Mouse (Mus musculus) MEL (cell line): ENCODE results near the gene Nid1. TPM values are rescaled to one million over a fixed set of nuclear protein-coding genes. Genes with fewer than 3 reads are reported as not detected.

Source experiments
- DNase-seq: peaks from one replicate; pipeline ENCODE4 v3.0.0; 2011; ENCODE audit warnings: low read depth, low spot score
- H3K27ac ChIP-seq: 2 replicates; pipeline ENCODE4 v1.5.1; 2012; ENCODE audit warnings: low read depth, mild to moderate bottlenecking, control low read depth, low read length, moderate library complexity; ENCODE audit not compliant: control insufficient read depth
- H3K27me3 ChIP-seq, 2 experiments: fragments of 150-350 bp in 1 of 2; sonication (generic) in 1 of 2; 2 replicates each; pipeline ENCODE4 v1.6.1; 2012; ENCODE audit warnings: low read length in 2 of 2, mild to moderate bottlenecking in 2 of 2, improper control_type of control experiment in 1 of 2, moderate library complexity in 1 of 2; ENCODE audit not compliant: insufficient read depth in 2 of 2, control insufficient read depth in 1 of 2
- H3K36me3 ChIP-seq, 2 experiments: 2 replicates each; pipeline ENCODE4 v1.6.1; 2012 to 2014; ENCODE audit warnings: low read length in 2 of 2, improper control_type of control experiment in 1 of 2, inconsistent platforms in 1 of 2, mild to moderate bottlenecking in 1 of 2; ENCODE audit not compliant: insufficient read depth in 2 of 2, control insufficient read depth in 1 of 2
- H3K4me1 ChIP-seq, 2 experiments: fragments of 150-350 bp in 1 of 2; sonication (generic) in 1 of 2; 2 replicates each; pipeline ENCODE4 v1.6.1; 2012; ENCODE audit warnings: low read length in 2 of 2, improper control_type of control experiment in 1 of 2, mild to moderate bottlenecking in 1 of 2; ENCODE audit not compliant: insufficient read depth in 2 of 2, control insufficient read depth in 1 of 2
- H3K4me3 ChIP-seq, 2 experiments: fragments of 150-350 bp in 1 of 2; sonication (generic) in 1 of 2; 2 replicates each; pipeline ENCODE4 v1.5.1; 2012; ENCODE audit warnings: low read depth in 2 of 2, low read length in 2 of 2, mild to moderate bottlenecking in 2 of 2, moderate library complexity in 2 of 2, control low read depth in 1 of 2, improper control_type of control experiment in 1 of 2; ENCODE audit not compliant: control insufficient read depth in 1 of 2, insufficient read depth in 1 of 2
- H3K79me2 ChIP-seq: 2 replicates; pipeline ENCODE4 v1.6.1; 2012; ENCODE audit warnings: mild to moderate bottlenecking, low read length, moderate library complexity; ENCODE audit not compliant: control insufficient read depth, poor library complexity, insufficient read depth
- H3K9ac ChIP-seq: 2 replicates; pipeline ENCODE4 v1.6.1; 2012; ENCODE audit warnings: low read depth, mild to moderate bottlenecking, control low read depth, low read length, moderate library complexity; ENCODE audit not compliant: control insufficient read depth, poor library complexity, severe bottlenecking
- H3K9me3 ChIP-seq: fragments of 150-350 bp; sonication (generic); replicated peaks from 2 replicates; pipeline ENCODE4 v1.6.1; 2012; ENCODE audit warnings: mild to moderate bottlenecking, low read length, improper control_type of control experiment, moderate library complexity; ENCODE audit not compliant: insufficient read depth
- BHLHE40 ChIP-seq: IDR thresholded peaks from 2 replicates; pipeline ENCODE4 v1.6.1; 2012; ENCODE audit warnings: low read depth, mild to moderate bottlenecking, inconsistent platforms, low read length, improper control_type of control experiment, borderline replicate concordance
- CHD2 ChIP-seq: IDR thresholded peaks from 2 replicates; pipeline ENCODE4 v1.6.1; 2011; ENCODE audit warnings: low read length, improper control_type of control experiment
- E2F4 ChIP-seq: IDR thresholded peaks from 2 replicates; pipeline ENCODE4 v1.6.1; 2011; ENCODE audit warnings: low read depth, low read length, improper control_type of control experiment, borderline replicate concordance
- ELF1 ChIP-seq: IDR thresholded peaks from 2 replicates; pipeline ENCODE4 v1.6.1; 2014; ENCODE audit warnings: low read depth, mild to moderate bottlenecking, inconsistent platforms, low read length, improper control_type of control experiment, moderate library complexity
- EP300 ChIP-seq, 2 experiments: IDR thresholded peaks; 2 replicates each; pipeline ENCODE4 v1.6.1; 2011; ENCODE audit warnings: improper control_type of control experiment in 2 of 2, low read length in 2 of 2, low read depth in 1 of 2, mild to moderate bottlenecking in 1 of 2
- HCFC1 ChIP-seq: IDR thresholded peaks from 2 replicates; pipeline ENCODE4 v1.6.1; 2012; ENCODE audit warnings: low read depth, mild to moderate bottlenecking, inconsistent platforms, low read length, improper control_type of control experiment, moderate library complexity
- JUND ChIP-seq: IDR thresholded peaks from 2 replicates; pipeline ENCODE4 v1.6.1; 2011; ENCODE audit warnings: low read depth, mild to moderate bottlenecking, improper control_type of control experiment, low read length
- MAFK ChIP-seq: IDR thresholded peaks from 2 replicates; pipeline ENCODE4 v1.6.1; 2011; ENCODE audit warnings: low read depth, mild to moderate bottlenecking, low read length, improper control_type of control experiment, borderline replicate concordance
- MAX ChIP-seq: IDR thresholded peaks from 2 replicates; pipeline ENCODE4 v1.6.1; 2011; ENCODE audit warnings: low read length, improper control_type of control experiment
- MAZ ChIP-seq: IDR thresholded peaks from 2 replicates; pipeline ENCODE4 v1.6.1; 2012; ENCODE audit warnings: low read depth, mild to moderate bottlenecking, inconsistent platforms, low read length, improper control_type of control experiment
- MEF2A ChIP-seq: IDR thresholded peaks from 2 replicates; pipeline ENCODE4 v1.6.1; 2014; ENCODE audit warnings: low read depth, mild to moderate bottlenecking, inconsistent platforms, low read length, improper control_type of control experiment; ENCODE audit not compliant: poor library complexity, insufficient replicate concordance, severe bottlenecking; ENCODE audit errors: extremely low read depth
- MYC ChIP-seq: IDR thresholded peaks from 2 replicates; pipeline ENCODE4 v1.6.1; 2011; ENCODE audit warnings: low read depth, mild to moderate bottlenecking, low read length, improper control_type of control experiment, moderate library complexity
- NELFE ChIP-seq: IDR thresholded peaks from 2 replicates; pipeline ENCODE4 v1.6.1; 2011; ENCODE audit warnings: low read depth, low read length, improper control_type of control experiment
- NRF1 ChIP-seq: IDR thresholded peaks from 2 replicates; pipeline ENCODE4 v1.6.1; 2014; ENCODE audit warnings: low read depth, mild to moderate bottlenecking, inconsistent platforms, low read length, improper control_type of control experiment, moderate library complexity; ENCODE audit not compliant: poor library complexity, insufficient read depth, severe bottlenecking
- POLR2A ChIP-seq, 2 experiments: IDR thresholded peaks; 2 replicates each; pipeline ENCODE4 v1.6.1; 2011 to 2012; ENCODE audit warnings: low read length in 2 of 2, mild to moderate bottlenecking in 2 of 2, control low read depth in 1 of 2, improper control_type of control experiment in 1 of 2, low read depth in 1 of 2, moderate library complexity in 1 of 2; ENCODE audit not compliant: control insufficient read depth in 1 of 2, insufficient read depth in 1 of 2, poor library complexity in 1 of 2
- POLR2AphosphoS5 ChIP-seq: IDR thresholded peaks from 2 replicates; pipeline ENCODE4 v1.6.1; 2012; ENCODE audit warnings: low read depth, borderline replicate concordance, mild to moderate bottlenecking, inconsistent platforms, low read length, moderate library complexity, mixed read lengths
- RCOR1 ChIP-seq: IDR thresholded peaks from 2 replicates; pipeline ENCODE4 v1.6.1; 2012; ENCODE audit warnings: low read depth, mild to moderate bottlenecking, inconsistent platforms, low read length, improper control_type of control experiment
- SIN3A ChIP-seq: IDR thresholded peaks from 2 replicates; pipeline ENCODE4 v1.6.1; 2012; ENCODE audit warnings: low read length, improper control_type of control experiment, inconsistent platforms
- SMC3 ChIP-seq: IDR thresholded peaks from 2 replicates; pipeline ENCODE4 v1.6.1; 2011; ENCODE audit warnings: low read depth, low read length, improper control_type of control experiment
- TAL1 ChIP-seq: IDR thresholded peaks from 2 replicates; pipeline ENCODE4 v1.6.1; 2012; ENCODE audit warnings: mild to moderate bottlenecking, inconsistent platforms, low read length, moderate library complexity, mixed read lengths
- UBTF ChIP-seq: IDR thresholded peaks from 2 replicates; pipeline ENCODE4 v1.6.1; 2012; ENCODE audit warnings: low read depth, mild to moderate bottlenecking, inconsistent platforms, low read length, improper control_type of control experiment, moderate library complexity, borderline replicate concordance; ENCODE audit not compliant: insufficient read depth
- USF1 ChIP-seq: IDR thresholded peaks from 2 replicates; pipeline ENCODE4 v1.6.1; 2014; ENCODE audit warnings: low read depth, mild to moderate bottlenecking, inconsistent platforms, low read length, improper control_type of control experiment, moderate library complexity
- USF2 ChIP-seq, 2 experiments: IDR thresholded peaks; 2 replicates each; pipeline ENCODE4 v1.6.1; 2011 to 2012; ENCODE audit warnings: improper control_type of control experiment in 2 of 2, low read length in 2 of 2, borderline replicate concordance in 1 of 2, inconsistent platforms in 1 of 2, low read depth in 1 of 2, mild to moderate bottlenecking in 1 of 2; ENCODE audit not compliant: insufficient read depth in 1 of 2
- ZKSCAN1 ChIP-seq: IDR thresholded peaks from 2 replicates; pipeline ENCODE4 v1.6.1; 2012; ENCODE audit warnings: low read depth, mild to moderate bottlenecking, inconsistent platforms, low read length, improper control_type of control experiment, moderate library complexity
- ZMIZ1 ChIP-seq: IDR thresholded peaks from 2 replicates; pipeline ENCODE4 v1.6.1; 2012; ENCODE audit warnings: low read depth, mild to moderate bottlenecking, inconsistent platforms, low read length, improper control_type of control experiment, moderate library complexity
- ZNF384 ChIP-seq: IDR thresholded peaks from 2 replicates; pipeline ENCODE4 v1.6.1; 2012; ENCODE audit warnings: low read depth, mild to moderate bottlenecking, inconsistent platforms, low read length, improper control_type of control experiment
- polyA plus RNA-seq, 2 experiments: library from polyadenylated mRNA; stranded (reverse) in 1 of 2; unstranded in 1 of 2; fragments of >175 nt in 1 of 2; fragments of >200 nt in 1 of 2; gene quantifications; 2 replicates each; pipeline versions ENCODE4 v1.2.1 to v1.2.4; 2012; ENCODE audit warnings: low replicate concordance in 2 of 2, low read depth in 1 of 2; ENCODE audit not compliant: insufficient read length in 2 of 2, insufficient read depth in 1 of 2, missing spikeins in 1 of 2
- total RNA-seq: library from RNA; depleted of rRNA; stranded (reverse); fragments of 300-350 nt; gene quantifications from 2 replicates; pipeline ENCODE4 v1.2.3, GENCODE M21; 2012

The Nid1 gene
- total and polyA plus RNA-seq, 3 experiments: not detected

- Histone ChIP-seq H3K9me3 (no peaks in the 10 kb centered on the region), H3K4me1 (peaks cover 26 to 28% of the 10 kb centered on the region in 2 experiments), H3K4me3 (no peak overlapping the region), H3K79me2 (no peaks in the 10 kb centered on the region), H3K27ac (peak overlapping the region; percentile 71; the same call in 1 of the 2 replicates), H3K9ac (no peak overlapping the region), H3K27me3 (no peaks in the 10 kb centered on the region), H3K36me3 (peaks cover 0 to 26% of the 10 kb centered on the region in 2 experiments; a peak in 2 of 4 replicates)
- TF ChIP-seq EP300 (IDR thresholded peaks at IDR 0.05; ENCODE audit: low read depth in 1 of 2, low read length in 2 of 2) (0 out of 4 replicates have a peak, but pooled peaks of 1 of the 2 experiments have one; percentile 5), RCOR1 (no peak), MAX (no peak), USF1 (peak; percentile 63; the same call in 1 of the 2 replicates), TAL1 (no peak), POLR2A (IDR thresholded peaks at IDR 0.05; ENCODE audit: control insufficient read depth in 1 of 2, insufficient read depth in 1 of 2, low read depth in 1 of 2, low read length in 2 of 2, poor library complexity in 1 of 2) (no peak)
- peak; percentile 42 for DNase-seq
Measured at GRCm38 (mm10) chr13:13537272-13538015, 100.1 kb downstream of the Nid1 start.

- H3K27ac ChIP-seq: peak overlapping the region; percentile 91
- peak; percentile 98 for DNase-seq
- no peaks in the 10 kb centered on the region for H3K79me2 ChIP-seq
- peaks cover 0 to 26% of the 10 kb centered on the region in 2 experiments; a peak in 2 of 4 replicates for H3K36me3 ChIP-seq
- no peaks in the 10 kb centered on the region for H3K27me3 ChIP-seq
- H3K9ac ChIP-seq: 0 out of 2 replicates have a peak overlapping the region, but pooled peaks have one; percentile 27
- H3K4me3 ChIP-seq: no peak overlapping the region
- H3K4me1 ChIP-seq: peaks cover 26 to 28% of the 10 kb centered on the region in 2 experiments
- no peaks in the 10 kb centered on the region for H3K9me3 ChIP-seq
- peak; percentile 71 for TF ChIP-seq CHD2
- no peak for TF ChIP-seq E2F4
- no peak for TF ChIP-seq UBTF
- TF ChIP-seq SMC3: 0 out of 2 replicates have a peak, but pooled peaks have one; percentile 6
- TF ChIP-seq NELFE: no peak; the same call in 1 of the 2 replicates
- 0 out of 2 replicates have a peak, but pooled peaks have one; percentile 16 for TF ChIP-seq NRF1
- TF ChIP-seq EP300 (IDR thresholded peaks at IDR 0.05; ENCODE audit: low read depth in 1 of 2, low read length in 2 of 2): peak; percentile 98 to 100
- no peak for TF ChIP-seq ZNF384
- peak; percentile 57 for TF ChIP-seq MAX
- peak; percentile 75; the same call in 1 of the 2 replicates for TF ChIP-seq MAZ
- TF ChIP-seq MAFK: no peak; the same call in 1 of the 2 replicates
- peak; percentile 84 for TF ChIP-seq BHLHE40
- no peak for TF ChIP-seq MEF2A
- peak; percentile 61; the same call in 1 of the 2 replicates for TF ChIP-seq MYC
- peak; percentile 95 for TF ChIP-seq SIN3A
- no peak for TF ChIP-seq POLR2AphosphoS5
- TF ChIP-seq TAL1: peak; percentile 97
- no peak for TF ChIP-seq ZKSCAN1
- TF ChIP-seq ZMIZ1: 0 out of 2 replicates have a peak, but pooled peaks have one; percentile 39
- TF ChIP-seq JUND: peak; percentile 93
- peak; percentile 20; the same call in 1 of the 2 replicates for TF ChIP-seq ELF1
- peak; percentile 61 for TF ChIP-seq HCFC1
- no peak for TF ChIP-seq USF2 (IDR thresholded peaks at IDR 0.05; ENCODE audit: borderline replicate concordance in 1 of 2, insufficient read depth in 1 of 2, low read depth in 1 of 2, low read length in 2 of 2)
Measured at GRCm38 (mm10) chr13:13538585-13539300, 101.4 kb downstream of the Nid1 start.
